Mouse (Mus musculus): ENCODE results near the gene Ing4.

Gene Ing4

GRCm38 (mm10) chr6:125090341-125091085, 51.0 kb downstream of the Ing4 start:
- DNase-seq (ENCODE audit: low read depth, low spot score), result no peak

DNA sequence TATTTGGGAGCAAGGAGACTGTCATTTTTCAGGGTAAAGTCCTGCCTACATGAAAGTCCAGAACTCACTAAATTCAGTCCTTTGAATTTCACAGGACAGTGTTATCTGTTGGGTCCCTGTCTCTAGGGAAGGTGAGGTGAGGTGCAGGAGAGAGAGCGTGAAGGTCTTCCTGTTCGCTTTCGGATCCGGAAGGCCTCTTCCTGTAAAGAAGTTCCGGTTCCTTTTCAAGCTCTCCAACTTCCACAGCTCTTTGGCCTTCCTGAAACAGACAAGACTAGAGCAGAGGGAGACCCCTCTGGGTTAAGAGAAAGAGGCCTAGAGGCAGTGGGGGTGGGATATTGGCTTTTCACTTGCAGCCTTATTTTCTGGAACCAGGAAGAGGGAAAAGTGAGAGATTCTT, 52.8 kb downstream of the Ing4 start:
- no peak for DNase-seq (ENCODE audit: low read depth, low spot score)

DNA sequence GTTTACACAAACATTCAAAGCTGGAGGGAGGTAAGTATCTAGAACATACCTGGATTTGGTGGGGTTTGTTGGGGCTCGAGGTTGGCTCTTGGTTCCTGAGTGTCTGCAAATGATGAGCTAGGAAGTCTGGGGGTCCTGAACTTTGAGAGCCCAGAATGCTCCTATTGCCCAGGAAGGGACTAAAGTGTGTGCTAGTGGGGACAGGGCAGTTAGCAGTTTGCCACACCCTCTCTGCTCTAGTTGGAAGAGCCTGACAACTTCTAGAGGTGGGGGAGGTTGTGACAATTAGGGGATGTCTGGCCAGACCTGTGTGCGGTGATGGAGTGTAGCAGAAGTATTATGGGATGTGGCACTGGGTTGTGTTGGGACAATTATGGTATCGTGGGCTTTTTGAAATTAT, 55.3 kb downstream of the Ing4 start:
- no peak for DNase-seq (ENCODE audit: low read depth, low spot score)

- peak; percentile 72 for DNase-seq (ENCODE audit: low read depth, low spot score)
These were observed 56.1 kb downstream of the Ing4 start, which contains the start of gene Chd4 for GRCm38 (mm10) chr6:125095391-125096278. Gene Chd4 (plus strand): TSS chr6:125095981.

- no peak for DNase-seq (ENCODE audit: low read depth, low spot score)
These were observed 56.7 kb downstream of the Ing4 start for GRCm38 (mm10) chr6:125096279-125096596.

DNA sequence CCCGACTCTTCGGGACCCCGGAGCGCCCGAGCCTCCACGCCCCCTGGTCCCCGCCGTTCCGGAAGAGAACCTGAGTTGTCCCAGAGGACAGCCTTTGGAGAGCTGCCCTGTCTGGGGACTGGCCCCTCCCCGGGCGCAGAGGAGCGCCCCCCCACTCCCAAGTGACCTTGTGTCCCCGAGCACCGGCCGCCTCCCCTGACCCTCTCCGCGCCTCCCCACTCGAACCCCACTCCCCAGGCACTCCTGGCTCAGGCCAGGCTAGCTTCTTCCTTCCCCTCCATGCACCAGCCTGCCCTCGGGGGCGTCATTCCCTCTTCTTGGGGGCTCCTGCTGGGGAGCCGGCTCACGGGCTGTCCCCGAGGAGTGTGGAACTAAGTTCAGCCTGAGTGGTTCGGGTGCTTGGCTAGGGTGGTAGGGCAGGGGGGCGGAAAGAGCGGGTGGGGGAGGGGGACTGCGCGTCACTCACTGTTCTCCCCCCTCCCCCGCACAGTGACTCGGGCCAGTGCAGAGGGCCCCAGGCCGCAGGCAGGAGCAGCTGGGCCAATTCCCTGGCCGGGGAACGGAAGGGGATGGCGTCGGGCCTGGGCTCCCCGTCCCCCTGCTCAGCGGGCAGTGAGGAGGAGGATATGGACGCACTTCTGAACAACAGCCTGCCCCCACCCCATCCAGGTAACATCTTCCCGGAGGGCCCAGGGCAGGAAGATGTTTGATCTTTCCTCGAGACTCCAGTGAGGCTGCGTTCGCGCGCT, 57.2 kb downstream of the Ing4 start:
- DNase-seq (ENCODE audit: low read depth, low spot score), result no peak

GRCm38 (mm10) chr6:125097346-125097689, 57.8 kb downstream of the Ing4 start:
- no peak for DNase-seq (ENCODE audit: low read depth, low spot score)

DNA sequence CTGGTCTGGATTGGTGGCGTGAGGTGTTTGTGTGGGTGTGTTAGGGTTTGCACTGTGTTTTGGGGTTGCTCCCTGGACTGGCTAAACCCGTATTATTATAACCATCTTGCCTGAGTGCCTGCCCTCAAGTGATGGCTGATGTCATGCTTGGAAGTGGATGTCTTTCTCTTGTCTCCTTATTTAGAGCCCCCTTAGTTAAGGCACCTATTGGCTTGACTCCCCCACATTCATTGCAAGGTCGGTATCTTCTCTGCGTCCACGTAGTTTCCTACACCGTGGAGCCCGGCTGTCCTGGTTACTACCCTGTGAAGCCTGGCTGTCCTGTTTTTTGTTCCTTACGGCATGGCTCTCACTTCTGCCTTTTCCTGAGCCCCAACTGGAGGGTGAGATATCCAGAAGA, 58.4 kb downstream of the Ing4 start:
- DNase-seq (ENCODE audit: low read depth, low spot score), result no peak

- DNase-seq (ENCODE audit: low read depth, low spot score), result no peak
These were observed 59.0 kb downstream of the Ing4 start for GRCm38 (mm10) chr6:125098513-125098912.
